21 mouse cellular contexts compared by ENCODE assay signal in the genomic region with DNA sequence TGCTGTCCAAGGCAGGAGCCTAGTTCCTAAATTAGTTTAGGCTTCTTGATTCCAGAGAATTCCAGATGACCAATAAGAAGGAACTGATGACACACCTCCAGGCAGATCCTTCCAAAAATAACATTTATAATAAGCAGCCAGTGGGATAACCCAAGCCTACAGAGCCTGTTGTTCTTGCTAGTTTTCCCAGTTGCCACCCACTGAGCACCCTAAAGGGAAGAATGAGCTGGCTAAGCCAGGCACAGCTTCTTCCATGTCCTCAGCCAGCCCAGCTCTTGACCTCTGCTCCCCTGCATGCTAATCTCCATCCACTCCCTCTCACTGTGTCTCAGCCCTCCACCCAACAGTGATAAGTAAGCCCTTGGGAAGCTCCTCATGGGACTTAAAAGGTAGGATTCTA. TPM values are rescaled to one million over a fixed set of nuclear protein-coding genes. Genes with fewer than 3 reads are reported as not detected.
DNase-seq lines count a peak whose midpoint lies in the region; ATAC-seq and TF ChIP-seq lines count a peak whose summit lies in the region.
"Had no signal": no experiment of that assay in that cellular context is flagged by ENCODE, and none has a peak within 500 bp of the region (broad histone marks: within the 10 kb centered on the region; RNA-seq: fewer than 3 reads in every experiment).

No protein-coding gene starts in this region.

- no peak overlapping the region for H3K4me3 ChIP-seq in heart, adult 2 months
- H3K4me3 ChIP-seq in heart, embryonic 10.5 days, result no peak overlapping the region
- no peak overlapping the region for H3K4me3 ChIP-seq in midbrain, embryonic 14.5 days (replicated peaks; ENCODE audit: low read depth, low read length)
- no peak overlapping the region for H3K4me3 ChIP-seq in midbrain, postnatal 0 days (ENCODE audit: low read depth, low read length)
- H3K4me3 ChIP-seq in brown adipose tissue, adult 24 weeks (ENCODE audit: insufficient read depth, low read depth, low read length), result no peak overlapping the region
- H3K4me3 ChIP-seq: embryonic facial prominence, embryonic 10.5 days; forebrain, embryonic 12.5 days; kidney, embryonic 15.5 days; limb, embryonic 13.5 days; liver, embryonic 13.5 days; lung, embryonic 15.5 days had no signal

- intact Hi-C loops in heart, adult 2 months (cut with DNase I), result loop anchor here (2.0 kb wide), 1 partner anchor 35 kb away; no protein-coding TSS in a partner anchor

- no peaks in the 10 kb centered on the region for H3K27me3 ChIP-seq in heart, adult 2 months (ENCODE audit: control insufficient read depth, insufficient read depth, low read length)
- H3K27me3 ChIP-seq in heart, embryonic 10.5 days (ENCODE audit: insufficient read depth, poor library complexity, severe bottlenecking), result no peaks in the 10 kb centered on the region
- no peaks in the 10 kb centered on the region for H3K27me3 ChIP-seq in midbrain, embryonic 14.5 days (ENCODE audit: control insufficient read depth, insufficient read depth, low read length)
- H3K27me3 ChIP-seq in midbrain, postnatal 0 days (ENCODE audit: insufficient read depth, low read length), result no peaks in the 10 kb centered on the region
- H3K27me3 ChIP-seq: forebrain, embryonic 12.5 days; kidney, embryonic 15.5 days; limb, embryonic 13.5 days; liver, embryonic 13.5 days; lung, embryonic 15.5 days had no signal

- no peak overlapping the region for H3K9ac ChIP-seq in heart, adult 2 months (ENCODE audit: low read depth, low read length)
- no peak overlapping the region for H3K9ac ChIP-seq in midbrain, embryonic 14.5 days (replicated peaks; ENCODE audit: low read length)
- H3K9ac ChIP-seq in midbrain, postnatal 0 days (replicated peaks; ENCODE audit: low read length, poor library complexity, severe bottlenecking), result no peak overlapping the region
- H3K9ac ChIP-seq: forebrain, embryonic 12.5 days; kidney, embryonic 15.5 days; limb, embryonic 13.5 days; liver, embryonic 13.5 days; lung, embryonic 15.5 days had no signal

- peaks cover 11% of the 10 kb centered on the region for H3K4me1 ChIP-seq in heart, adult 2 months (ENCODE audit: control insufficient read depth, insufficient read depth, low read length)
- peaks cover 31% of the 10 kb centered on the region for H3K4me1 ChIP-seq in heart, embryonic 10.5 days
- H3K4me1 ChIP-seq in midbrain, embryonic 14.5 days (ENCODE audit: control insufficient read depth, insufficient read depth, low read length), result no peaks in the 10 kb centered on the region
- H3K4me1 ChIP-seq in midbrain, postnatal 0 days (ENCODE audit: insufficient read depth, low read length), result no peaks in the 10 kb centered on the region
- H3K4me1 ChIP-seq in brown adipose tissue, adult 24 weeks (ENCODE audit: control insufficient read depth, insufficient read depth, insufficient read length, low read length), result peaks cover 14% of the 10 kb centered on the region; the same call in 1 of the 2 replicates
- H3K4me1 ChIP-seq: forebrain, embryonic 12.5 days; kidney, embryonic 15.5 days; limb, embryonic 13.5 days had no signal

- 0 out of 2 replicates have a peak, but pooled peaks cover 4% of the 10 kb centered on the region for H3K36me3 ChIP-seq in heart, adult 2 months (ENCODE audit: control insufficient read depth, insufficient read depth, low read length)
- H3K36me3 ChIP-seq in heart, embryonic 10.5 days, result peaks cover 16% of the 10 kb centered on the region; the same call in 1 of the 2 replicates
- no peaks in the 10 kb centered on the region for H3K36me3 ChIP-seq in midbrain, embryonic 14.5 days (ENCODE audit: control insufficient read depth, insufficient read depth, low read length)
- H3K36me3 ChIP-seq in midbrain, postnatal 0 days (ENCODE audit: insufficient read depth, low read length), result no peaks in the 10 kb centered on the region
- H3K36me3 ChIP-seq: embryonic facial prominence, embryonic 10.5 days; forebrain, embryonic 12.5 days; kidney, embryonic 15.5 days; limb, embryonic 13.5 days had no signal

- TF ChIP-seq POLR2A in heart, adult 2 months (IDR thresholded peaks at IDR 0.05; ENCODE audit: insufficient read depth, low read depth, low read length), result no peak

- H3K27ac ChIP-seq in heart, adult 2 months, result peak overlapping the region; percentile 65
- H3K27ac ChIP-seq in heart, embryonic 10.5 days, result no peak overlapping the region
- H3K27ac ChIP-seq in midbrain, embryonic 14.5 days (replicated peaks; ENCODE audit: low read depth, low read length), result no peak overlapping the region
- H3K27ac ChIP-seq in midbrain, postnatal 0 days (ENCODE audit: low read depth, low read length), result no peak overlapping the region
- peak overlapping the region; percentile 26; the same call in 1 of the 2 replicates for H3K27ac ChIP-seq in brown adipose tissue, adult 24 weeks (replicated peaks; ENCODE audit: low read depth, low read length)
- H3K27ac ChIP-seq: embryonic facial prominence, embryonic 10.5 days; forebrain, embryonic 12.5 days; kidney, embryonic 15.5 days; limb, embryonic 13.5 days; liver, embryonic 13.5 days; lung, embryonic 15.5 days; macrophage; stomach, postnatal 0 days had no signal

- TF ChIP-seq EP300 in heart, adult 2 months (IDR thresholded peaks at IDR 0.05; ENCODE audit: insufficient read depth, low read depth, low read length), result no peak

- H3K79me2 ChIP-seq in heart, adult 2 months (replicated peaks; ENCODE audit: control insufficient read depth, insufficient read depth, low read length), result no peaks in the 10 kb centered on the region

- ATAC-seq in midbrain, embryonic 14.5 days (ENCODE audit: low FRiP score, low TSS enrichment), result no peak
- no peak for ATAC-seq in midbrain, postnatal 0 days (ENCODE audit: low FRiP score)
- ATAC-seq: midbrain, embryonic 16.5 days had no signal

- H3K4me2 ChIP-seq in midbrain, embryonic 14.5 days (ENCODE audit: low read length), result no peak overlapping the region
- no peak overlapping the region for H3K4me2 ChIP-seq in midbrain, postnatal 0 days (ENCODE audit: low read depth, low read length, poor library complexity, severe bottlenecking)
- H3K4me2 ChIP-seq: forebrain, embryonic 12.5 days; kidney, embryonic 15.5 days; limb, embryonic 13.5 days; liver, embryonic 13.5 days; lung, embryonic 15.5 days had no signal

- DNase-seq in heart, adult 2 months, result peak; percentile 25 to 51
- no peak for DNase-seq in heart, embryonic 10.5 days (ENCODE audit: low spot score)
- peak; percentile 4 for DNase-seq in midbrain, embryonic 14.5 days
- no peak for DNase-seq in midbrain, postnatal 0 days (ENCODE audit: low spot score)
- DNase-seq in Muller cell, postnatal 12 days (ENCODE audit: inconsistent ontology term), result peak; percentile 76
- DNase-seq in kidney, adult 18-20 months, result no peak
- no peak for DNase-seq in kidney, adult 9 months
- DNase-seq: cerebellum, adult 9-10 months; gastrocnemius, postnatal 36 days; liver, embryonic 13.5 days; right cerebral cortex, adult 18-20 months; thymus, postnatal 36 days had no signal

- H3K9me3 ChIP-seq in heart, embryonic 10.5 days, result no peaks in the 10 kb centered on the region
- H3K9me3 ChIP-seq in midbrain, embryonic 14.5 days (ENCODE audit: control insufficient read depth, low read length), result no peaks in the 10 kb centered on the region
- H3K9me3 ChIP-seq in midbrain, postnatal 0 days (ENCODE audit: low read length), result no peaks in the 10 kb centered on the region
- H3K9me3 ChIP-seq: embryonic facial prominence, embryonic 10.5 days; forebrain, embryonic 12.5 days; kidney, embryonic 15.5 days; limb, embryonic 13.5 days; liver, embryonic 13.5 days; lung, embryonic 15.5 days had no signal

- TF ChIP-seq CTCF in heart, adult 2 months (IDR thresholded peaks at IDR 0.05), result no peak
- no peak for TF ChIP-seq CTCF in midbrain, postnatal 0 days (IDR thresholded peaks at IDR 0.05)

RNA-seq across cellular contexts. Expression of a gene that starts 51.4 kb away (rescaled TPM):
- 10 to 100 TPM in 1 of 2 experiments, 1 to 10 TPM in 1; 8.4 to 10.8 TPM for total RNA-seq in heart, adult 2 months (2021)
- polyA plus RNA-seq in heart, adult 2 months (2012; rRNA removed), result 9.1 and 10.4 TPM in 2 replicates
- 13.4 and 22.7 TPM in 2 replicates for polyA plus RNA-seq in heart, embryonic 10.5 days (2016; fragmentation: Nextera tagmentation; extraction: Ambion mirVana)
- polyA plus RNA-seq in midbrain, embryonic 14.5 days (2014; fragmentation: Nextera tagmentation; extraction: Ambion mirVana), result 2.3 and 3.1 TPM in 2 replicates
- 5.4 and 6.2 TPM in 2 replicates for total RNA-seq in midbrain, postnatal 0 days (2014; rRNA removed)
- polyA plus RNA-seq in midbrain, postnatal 0 days (2015; fragmentation: Nextera tagmentation; extraction: Ambion mirVana), result 2.9 and 3.4 TPM in 2 replicates
- polyA plus RNA-seq in brown adipose tissue, adult 24 weeks (2012; ENCODE audit: insufficient read depth, insufficient read length, missing spikeins), result 2.5 and 4.8 TPM in 2 replicates

Comparison
In these comparisons a context has a peak if more than half of its experiments do, and no peak if none do; other contexts are left out.
1. DNase-seq: peak in heart, adult 2 months (2 of 2), midbrain, embryonic 14.5 days (single experiment) and Muller cell, postnatal 12 days (single experiment); none in heart, embryonic 10.5 days (single experiment), midbrain, postnatal 0 days (single experiment), kidney, adult 18-20 months (single experiment) and kidney, adult 9 months (single experiment).
2. H3K27ac ChIP-seq: peak in heart, adult 2 months (single experiment) and brown adipose tissue, adult 24 weeks (single experiment); none in heart, embryonic 10.5 days (single experiment), midbrain, embryonic 14.5 days (single experiment) and midbrain, postnatal 0 days (single experiment).